Mouse (Mus musculus): ENCODE results near the gene Ugdh. TPM values are rescaled to one million over a fixed set of nuclear protein-coding genes. Genes with fewer than 3 reads are reported as not detected.

The Ugdh gene
- 59.6 and 60.5 TPM in 2 replicates for polyA plus RNA-seq (2012; rRNA removed)

GRCm38 (mm10) chr5:65435806-65436561, at the start of gene Ugdh:
Ugdh (minus strand) TSS chr5:65435949.

GRCm38 (mm10) chr5:65390648-65391644, 44.8 kb downstream of the Ugdh start, which contains the start of the genes Rpl9 and Lias:
Rpl9 (minus strand) TSS chr5:65391444.
Lias (plus strand) TSS chr5:65391497.

Other genes starting within 250 kb of the Ugdh start
- gene Wdr19, start 236.3 kb downstream of the Ugdh start, polyA plus RNA-seq (2012; rRNA removed): 8.5 and 13.6 TPM in 2 replicates
- 41.6 and 55.9 TPM in 2 replicates for gene Rfc1, start 100.3 kb downstream of the Ugdh start, polyA plus RNA-seq (2012; rRNA removed)
- gene Klb, start 87.6 kb downstream of the Ugdh start, polyA plus RNA-seq (2012; rRNA removed): 0.37 and 0.66 TPM in 2 replicates
- 1,209 and 1,253 TPM in 2 replicates for gene Rpl9, start 44.5 kb downstream of the Ugdh start, polyA plus RNA-seq (2012; rRNA removed)
- gene Lias, start 44.5 kb downstream of the Ugdh start, polyA plus RNA-seq (2012; rRNA removed): 48.2 and 56.2 TPM in 2 replicates
- 1.0 TPM in 1 of 2 replicates, not detected in the other for gene Gm43552, start 56.9 kb upstream of the Ugdh start, polyA plus RNA-seq (2012; rRNA removed)
- gene Smim14, start 101.2 kb upstream of the Ugdh start, polyA plus RNA-seq (2012; rRNA removed): 34.4 and 45.1 TPM in 2 replicates
- 144 and 179 TPM in 2 replicates for gene Ube2k, start 101.3 kb upstream of the Ugdh start, polyA plus RNA-seq (2012; rRNA removed)